Mouse (Mus musculus) stomach, embryonic 14.5 days (tissue): ENCODE measurements around the gene Gstm2. TPM values are rescaled to one million over a fixed set of nuclear protein-coding genes. Genes with fewer than 3 reads are reported as not detected.

Experiments used
- ATAC-seq: fragments of 200-750 bp; cut with Nextera tagmentation; 2 replicates; pipeline ENCODE4 v1.8.0; 2017; ENCODE audit warnings: low read depth, moderate TSS enrichment; ENCODE audit not compliant: insufficient number of reproducible peaks, insufficient read depth, low FRiP score
- H3K27ac ChIP-seq: fragments of 300-500 bp; sonication (generic); 2 replicates; pipeline ENCODE4 v1.5.1; 2014; ENCODE audit warnings: mild to moderate bottlenecking, low read length, moderate library complexity, mixed read lengths
- H3K27me3 ChIP-seq: fragments of 300-500 bp; sonication (generic); 2 replicates; pipeline ENCODE4 v1.6.1; 2014; ENCODE audit warnings: low read length, control low read depth, mixed read lengths; ENCODE audit not compliant: control insufficient read depth, insufficient read depth
- H3K36me3 ChIP-seq: fragments of 300-500 bp; sonication (generic); 2 replicates; pipeline ENCODE4 v1.6.1; 2014; ENCODE audit warnings: mild to moderate bottlenecking, control low read depth, low read length, moderate library complexity, mixed read lengths; ENCODE audit not compliant: control insufficient read depth, insufficient read depth
- H3K4me1 ChIP-seq: fragments of 300-500 bp; sonication (generic); 2 replicates; pipeline ENCODE4 v1.6.1; 2014; ENCODE audit warnings: low read length, control low read depth, mixed read lengths; ENCODE audit not compliant: control insufficient read depth, insufficient read depth
- H3K4me2 ChIP-seq: fragments of 300-500 bp; sonication (generic); replicated peaks from 2 replicates; pipeline ENCODE4 v1.6.1; 2014; ENCODE audit warnings: low read depth, low read length, control low read depth
- H3K4me3 ChIP-seq: fragments of 300-500 bp; sonication (generic); 2 replicates; pipeline ENCODE4 v1.5.1; 2014; ENCODE audit warnings: low read depth, low read length, control low read depth
- H3K9ac ChIP-seq: fragments of 300-500 bp; sonication (generic); replicated peaks from 2 replicates; pipeline ENCODE4 v1.6.1; 2014; ENCODE audit warnings: low read depth, mild to moderate bottlenecking, control low read depth, low read length, moderate library complexity, mixed read lengths
- H3K9me3 ChIP-seq: fragments of 300-500 bp; sonication (generic); 2 replicates; pipeline ENCODE4 v1.6.1; 2016; ENCODE audit warnings: low read depth, low read length, control low read depth; ENCODE audit not compliant: control insufficient read depth
- WGBS: fragments of 180-500 bp; shearing (Covaris S2); extraction: QIAGEN DNeasy Blood & Tissue Kit; methylation state at CpG from one replicate; pipeline ENCODE4 v1.1.7; 2014; 5-methylcytosine and 5-hydroxymethylcytosine counted together
- polyA plus RNA-seq: library from polyadenylated mRNA; unstranded; fragments of >200 nt; fragmentation: Nextera tagmentation; extraction: Ambion mirVana; gene quantifications from 2 replicates; pipeline ENCODE4 v1.2.1, GENCODE M21; 2014

Gstm2 gene
- polyA plus RNA-seq, 1 experiment from 2014 or later: 169 TPM

GRCm38 (mm10) chr3:107945729-107946128 is 40.5 kb downstream of the Gstm2 start:
- Histone ChIP-seq H3K9me3 (no peaks in the 10 kb centered on the region), H3K4me1 (0 out of 2 replicates have a peak, but pooled peaks cover 6% of the 10 kb centered on the region), H3K4me3 (no peak overlapping the region), H3K27ac (no peak overlapping the region), H3K9ac (no peak overlapping the region), H3K4me2 (no peak overlapping the region), H3K36me3 (no peaks in the 10 kb centered on the region), H3K27me3 (no peaks in the 10 kb centered on the region)
- ATAC-seq: no peak
- 61% methylated on average over 4 of the region's 4 CpGs for WGBS

- Histone ChIP-seq H3K36me3 (no peaks in the 10 kb centered on the region), H3K9ac (no peak within 1 kb of the TSS), H3K4me3 (0 out of 2 replicates have a peak within 1 kb of the TSS, but pooled peaks have one; percentile 0), H3K9me3 (no peaks in the 10 kb centered on the region), H3K4me1 (0 out of 2 replicates have a peak, but pooled peaks cover 9% of the 10 kb centered on the region), H3K27me3 (no peaks in the 10 kb centered on the region), H3K4me2 (peak within 1 kb of the TSS; percentile 35), H3K27ac (no peak within 1 kb of the TSS)
- WGBS: 14% methylated on average over 20 of the region's 20 CpGs
- peak; percentile 73 for ATAC-seq
Observed at GRCm38 (mm10) chr3:107943239-107943990, 42.8 kb downstream of the Gstm2 start, which contains the start of gene Gstm6. Gstm6 (minus strand) TSS chr3:107943749.

GRCm38 (mm10) chr3:107941261-107941660 is 45.0 kb downstream of the Gstm2 start:
- Histone ChIP-seq H3K27ac (no peak overlapping the region), H3K9ac (no peak overlapping the region), H3K4me1 (0 out of 2 replicates have a peak, but pooled peaks cover 9% of the 10 kb centered on the region), H3K9me3 (no peaks in the 10 kb centered on the region), H3K27me3 (no peaks in the 10 kb centered on the region), H3K4me2 (no peak overlapping the region), H3K36me3 (no peaks in the 10 kb centered on the region), H3K4me3 (no peak overlapping the region)
- no peak for ATAC-seq
- 84% methylated on average over 4 of the region's 4 CpGs for WGBS

- WGBS: 46% methylated on average over 7 of the region's 7 CpGs
- H3K36me3 ChIP-seq: no peaks in the 10 kb centered on the region
- no peak for ATAC-seq
Observed at GRCm38 (mm10) chr3:107940524-107940923, 45.7 kb downstream of the Gstm2 start.

GRCm38 (mm10) chr3:107939830-107940229 is 46.4 kb downstream of the Gstm2 start:
- Histone ChIP-seq H3K4me2 (no peak overlapping the region), H3K36me3 (no peaks in the 10 kb centered on the region), H3K4me1 (0 out of 2 replicates have a peak, but pooled peaks cover 9% of the 10 kb centered on the region), H3K9ac (no peak overlapping the region), H3K27ac (no peak overlapping the region), H3K4me3 (no peak overlapping the region), H3K9me3 (no peaks in the 10 kb centered on the region), H3K27me3 (no peaks in the 10 kb centered on the region)
- ATAC-seq: no peak
- 77% methylated on average over 4 of the region's 4 CpGs for WGBS

More at GRCm38 (mm10) chr3:107940524-107940923, 45.7 kb downstream of the Gstm2 start:
- 0 out of 2 replicates have a peak, but pooled peaks cover 9% of the 10 kb centered on the region for H3K4me1 ChIP-seq
- H3K4me3 ChIP-seq: no peak overlapping the region
- H3K9me3 ChIP-seq: no peaks in the 10 kb centered on the region
- H3K27ac ChIP-seq: no peak overlapping the region
- no peak overlapping the region for H3K9ac ChIP-seq
- no peaks in the 10 kb centered on the region for H3K27me3 ChIP-seq
- H3K4me2 ChIP-seq: no peak overlapping the region

- WGBS: 48% methylated on average over 3 of the region's 3 CpGs
- no peak for ATAC-seq
Observed at GRCm38 (mm10) chr3:107939403-107939802, 46.9 kb downstream of the Gstm2 start.

GRCm38 (mm10) chr3:107935888-107936287 is 50.4 kb downstream of the Gstm2 start:
- 72% methylated on average over 3 of the region's 3 CpGs for WGBS
- Histone ChIP-seq H3K9ac (no peak overlapping the region), H3K36me3 (no peaks in the 10 kb centered on the region), H3K27me3 (no peaks in the 10 kb centered on the region), H3K4me1 (0 out of 2 replicates have a peak, but pooled peaks cover 3% of the 10 kb centered on the region), H3K4me2 (no peak overlapping the region), H3K27ac (no peak overlapping the region), H3K9me3 (no peaks in the 10 kb centered on the region), H3K4me3 (no peak overlapping the region)
- ATAC-seq: no peak

More at GRCm38 (mm10) chr3:107939403-107939802, 46.9 kb downstream of the Gstm2 start:
- 0 out of 2 replicates have a peak, but pooled peaks cover 9% of the 10 kb centered on the region for H3K4me1 ChIP-seq
- no peaks in the 10 kb centered on the region for H3K9me3 ChIP-seq
- H3K9ac ChIP-seq: no peak overlapping the region
- H3K4me2 ChIP-seq: no peak overlapping the region
- no peaks in the 10 kb centered on the region for H3K36me3 ChIP-seq
- no peak overlapping the region for H3K4me3 ChIP-seq
- H3K27ac ChIP-seq: no peak overlapping the region
- no peaks in the 10 kb centered on the region for H3K27me3 ChIP-seq

GRCm38 (mm10) chr3:107935268-107935667 is 51.0 kb downstream of the Gstm2 start:
- H3K9ac ChIP-seq: no peak overlapping the region
- H3K27me3 ChIP-seq: no peaks in the 10 kb centered on the region
- WGBS: 77% methylated on average over 3 of the region's 3 CpGs
- no peak for ATAC-seq
- no peaks in the 10 kb centered on the region for H3K36me3 ChIP-seq
- H3K9me3 ChIP-seq: no peaks in the 10 kb centered on the region
- 0 out of 2 replicates have a peak, but pooled peaks cover under 1% of the 10 kb centered on the region for H3K4me1 ChIP-seq
- H3K4me2 ChIP-seq: no peak overlapping the region
- no peak overlapping the region for H3K4me3 ChIP-seq
- no peak overlapping the region for H3K27ac ChIP-seq
